Mouse (Mus musculus) MEL (cell line): ENCODE results near the gene Gm20388. TPM values are rescaled to one million over a fixed set of nuclear protein-coding genes. Genes with fewer than 3 reads are reported as not detected.

ENCODE experiments used
- DNase-seq: peaks from one replicate; pipeline ENCODE4 v3.0.0; 2011; ENCODE audit warnings: low read depth, low spot score
- H3K27ac ChIP-seq: 2 replicates; pipeline ENCODE4 v1.5.1; 2012; ENCODE audit warnings: low read depth, mild to moderate bottlenecking, control low read depth, low read length, moderate library complexity; ENCODE audit not compliant: control insufficient read depth
- H3K27me3 ChIP-seq, 2 experiments: fragments of 150-350 bp in 1 of 2; sonication (generic) in 1 of 2; 2 replicates each; pipeline ENCODE4 v1.6.1; 2012; ENCODE audit warnings: low read length in 2 of 2, mild to moderate bottlenecking in 2 of 2, improper control_type of control experiment in 1 of 2, moderate library complexity in 1 of 2; ENCODE audit not compliant: insufficient read depth in 2 of 2, control insufficient read depth in 1 of 2
- H3K36me3 ChIP-seq, 2 experiments: 2 replicates each; pipeline ENCODE4 v1.6.1; 2012 to 2014; ENCODE audit warnings: low read length in 2 of 2, improper control_type of control experiment in 1 of 2, inconsistent platforms in 1 of 2, mild to moderate bottlenecking in 1 of 2; ENCODE audit not compliant: insufficient read depth in 2 of 2, control insufficient read depth in 1 of 2
- H3K4me1 ChIP-seq, 2 experiments: fragments of 150-350 bp in 1 of 2; sonication (generic) in 1 of 2; 2 replicates each; pipeline ENCODE4 v1.6.1; 2012; ENCODE audit warnings: low read length in 2 of 2, improper control_type of control experiment in 1 of 2, mild to moderate bottlenecking in 1 of 2; ENCODE audit not compliant: insufficient read depth in 2 of 2, control insufficient read depth in 1 of 2
- H3K4me3 ChIP-seq, 2 experiments: fragments of 150-350 bp in 1 of 2; sonication (generic) in 1 of 2; 2 replicates each; pipeline ENCODE4 v1.5.1; 2012; ENCODE audit warnings: low read depth in 2 of 2, low read length in 2 of 2, mild to moderate bottlenecking in 2 of 2, moderate library complexity in 2 of 2, control low read depth in 1 of 2, improper control_type of control experiment in 1 of 2; ENCODE audit not compliant: control insufficient read depth in 1 of 2, insufficient read depth in 1 of 2
- H3K79me2 ChIP-seq: 2 replicates; pipeline ENCODE4 v1.6.1; 2012; ENCODE audit warnings: mild to moderate bottlenecking, low read length, moderate library complexity; ENCODE audit not compliant: control insufficient read depth, poor library complexity, insufficient read depth
- H3K9ac ChIP-seq: 2 replicates; pipeline ENCODE4 v1.6.1; 2012; ENCODE audit warnings: low read depth, mild to moderate bottlenecking, control low read depth, low read length, moderate library complexity; ENCODE audit not compliant: control insufficient read depth, poor library complexity, severe bottlenecking
- H3K9me3 ChIP-seq: fragments of 150-350 bp; sonication (generic); replicated peaks from 2 replicates; pipeline ENCODE4 v1.6.1; 2012; ENCODE audit warnings: mild to moderate bottlenecking, low read length, improper control_type of control experiment, moderate library complexity; ENCODE audit not compliant: insufficient read depth
- BHLHE40 ChIP-seq: IDR thresholded peaks from 2 replicates; pipeline ENCODE4 v1.6.1; 2012; ENCODE audit warnings: low read depth, mild to moderate bottlenecking, inconsistent platforms, low read length, improper control_type of control experiment, borderline replicate concordance
- E2F4 ChIP-seq: IDR thresholded peaks from 2 replicates; pipeline ENCODE4 v1.6.1; 2011; ENCODE audit warnings: low read depth, low read length, improper control_type of control experiment, borderline replicate concordance
- ELF1 ChIP-seq: IDR thresholded peaks from 2 replicates; pipeline ENCODE4 v1.6.1; 2014; ENCODE audit warnings: low read depth, mild to moderate bottlenecking, inconsistent platforms, low read length, improper control_type of control experiment, moderate library complexity
- EP300 ChIP-seq, 2 experiments: IDR thresholded peaks; 2 replicates each; pipeline ENCODE4 v1.6.1; 2011; ENCODE audit warnings: improper control_type of control experiment in 2 of 2, low read length in 2 of 2, low read depth in 1 of 2, mild to moderate bottlenecking in 1 of 2
- ETS1 ChIP-seq: IDR thresholded peaks from 2 replicates; pipeline ENCODE4 v1.6.1; 2012; ENCODE audit warnings: low read depth, mild to moderate bottlenecking, inconsistent platforms, low read length, improper control_type of control experiment, moderate library complexity
- GABPA ChIP-seq: IDR thresholded peaks from 2 replicates; pipeline ENCODE4 v1.6.1; 2012; ENCODE audit warnings: low read depth, mild to moderate bottlenecking, inconsistent platforms, low read length, improper control_type of control experiment, moderate library complexity
- GATA1 ChIP-seq: IDR thresholded peaks from 2 replicates; pipeline ENCODE4 v1.6.1; 2011; ENCODE audit warnings: low read depth, low read length, improper control_type of control experiment
- JUND ChIP-seq: IDR thresholded peaks from 2 replicates; pipeline ENCODE4 v1.6.1; 2011; ENCODE audit warnings: low read depth, mild to moderate bottlenecking, improper control_type of control experiment, low read length
- KAT2A ChIP-seq: conservative IDR thresholded peaks from 2 replicates; pipeline ENCODE4 v1.6.1; 2012; ENCODE audit warnings: low read depth, low read length, improper control_type of control experiment, inconsistent platforms
- MAX ChIP-seq: IDR thresholded peaks from 2 replicates; pipeline ENCODE4 v1.6.1; 2011; ENCODE audit warnings: low read length, improper control_type of control experiment
- POLR2A ChIP-seq, 2 experiments: IDR thresholded peaks; 2 replicates each; pipeline ENCODE4 v1.6.1; 2011 to 2012; ENCODE audit warnings: low read length in 2 of 2, mild to moderate bottlenecking in 2 of 2, control low read depth in 1 of 2, improper control_type of control experiment in 1 of 2, low read depth in 1 of 2, moderate library complexity in 1 of 2; ENCODE audit not compliant: control insufficient read depth in 1 of 2, insufficient read depth in 1 of 2, poor library complexity in 1 of 2
- POLR2AphosphoS2 ChIP-seq: IDR thresholded peaks from 2 replicates; pipeline ENCODE4 v1.6.1; 2011; ENCODE audit warnings: low read length, improper control_type of control experiment
- RAD21 ChIP-seq: IDR thresholded peaks from 2 replicates; pipeline ENCODE4 v1.6.1; 2011; ENCODE audit warnings: mild to moderate bottlenecking, low read depth, low read length, improper control_type of control experiment
- SIN3A ChIP-seq: IDR thresholded peaks from 2 replicates; pipeline ENCODE4 v1.6.1; 2012; ENCODE audit warnings: low read length, improper control_type of control experiment, inconsistent platforms
- SMC3 ChIP-seq: IDR thresholded peaks from 2 replicates; pipeline ENCODE4 v1.6.1; 2011; ENCODE audit warnings: low read depth, low read length, improper control_type of control experiment
- TAL1 ChIP-seq: IDR thresholded peaks from 2 replicates; pipeline ENCODE4 v1.6.1; 2012; ENCODE audit warnings: mild to moderate bottlenecking, inconsistent platforms, low read length, moderate library complexity, mixed read lengths
- TBP ChIP-seq: IDR thresholded peaks from 2 replicates; pipeline ENCODE4 v1.8.0; 2011; ENCODE audit warnings: low read depth, low read length, improper control_type of control experiment
- UBTF ChIP-seq: IDR thresholded peaks from 2 replicates; pipeline ENCODE4 v1.6.1; 2012; ENCODE audit warnings: low read depth, mild to moderate bottlenecking, inconsistent platforms, low read length, improper control_type of control experiment, moderate library complexity, borderline replicate concordance; ENCODE audit not compliant: insufficient read depth
- USF1 ChIP-seq: IDR thresholded peaks from 2 replicates; pipeline ENCODE4 v1.6.1; 2014; ENCODE audit warnings: low read depth, mild to moderate bottlenecking, inconsistent platforms, low read length, improper control_type of control experiment, moderate library complexity
- ZC3H11A ChIP-seq: IDR thresholded peaks from 2 replicates; pipeline ENCODE4 v1.6.1; 2012; ENCODE audit warnings: low read depth, mild to moderate bottlenecking, inconsistent platforms, low read length, improper control_type of control experiment
- ZKSCAN1 ChIP-seq: IDR thresholded peaks from 2 replicates; pipeline ENCODE4 v1.6.1; 2012; ENCODE audit warnings: low read depth, mild to moderate bottlenecking, inconsistent platforms, low read length, improper control_type of control experiment, moderate library complexity
- ZNF384 ChIP-seq: IDR thresholded peaks from 2 replicates; pipeline ENCODE4 v1.6.1; 2012; ENCODE audit warnings: low read depth, mild to moderate bottlenecking, inconsistent platforms, low read length, improper control_type of control experiment
- polyA plus RNA-seq, 2 experiments: library from polyadenylated mRNA; stranded (reverse) in 1 of 2; unstranded in 1 of 2; fragments of >175 nt in 1 of 2; fragments of >200 nt in 1 of 2; gene quantifications; 2 replicates each; pipeline versions ENCODE4 v1.2.1 to v1.2.4; 2012; ENCODE audit warnings: low replicate concordance in 2 of 2, low read depth in 1 of 2; ENCODE audit not compliant: insufficient read length in 2 of 2, insufficient read depth in 1 of 2, missing spikeins in 1 of 2
- total RNA-seq: library from RNA; depleted of rRNA; stranded (reverse); fragments of 300-350 nt; gene quantifications from 2 replicates; pipeline ENCODE4 v1.2.3, GENCODE M21; 2012

Gm20388 gene
- total and polyA plus RNA-seq, 3 experiments: 11.1 to 17.8 TPM; not detected in 1

GRCm38 (mm10) chr8:121280414-121280813 lies 1369.8 kb downstream of the Gm20388 start:
- Histone ChIP-seq H3K27ac (no peak overlapping the region), H3K4me3 (no peak overlapping the region), H3K36me3 (no peaks in the 10 kb centered on the region), H3K27me3 (no peaks in the 10 kb centered on the region), H3K9ac (no peak overlapping the region), H3K4me1 (no peaks in the 10 kb centered on the region), H3K9me3 (no peaks in the 10 kb centered on the region), H3K79me2 (no peaks in the 10 kb centered on the region)
- no peak for DNase-seq
- TF ChIP-seq UBTF (no peak), GABPA (no peak), E2F4 (no peak), MAX (no peak), GATA1 (no peak), JUND (no peak), EP300 (IDR thresholded peaks at IDR 0.05; ENCODE audit: low read depth in 1 of 2, low read length in 2 of 2) (no peak)

- no peaks in the 10 kb centered on the region for H3K9me3 ChIP-seq
- H3K9ac ChIP-seq: no peak overlapping the region
- no peak overlapping the region for H3K4me3 ChIP-seq
- no peaks in the 10 kb centered on the region for H3K36me3 ChIP-seq
- H3K27me3 ChIP-seq: no peaks in the 10 kb centered on the region
- TF ChIP-seq SIN3A (no peak), POLR2AphosphoS2 (no peak), ETS1 (no peak), ZC3H11A (no peak), ZNF384 (no peak), KAT2A (no peak)
- H3K4me1 ChIP-seq: no peaks in the 10 kb centered on the region
- no peak overlapping the region for H3K27ac ChIP-seq
- no peaks in the 10 kb centered on the region for H3K79me2 ChIP-seq
- DNase-seq: no peak
Measured at GRCm38 (mm10) chr8:121289346-121289745, 1378.7 kb downstream of the Gm20388 start.

GRCm38 (mm10) chr8:121290547-121290946 lies 1379.9 kb downstream of the Gm20388 start:
- Histone ChIP-seq H3K27me3 (no peaks in the 10 kb centered on the region), H3K4me1 (no peaks in the 10 kb centered on the region), H3K9me3 (no peaks in the 10 kb centered on the region)

More at GRCm38 (mm10) chr8:121290547-121290946, 1379.9 kb downstream of the Gm20388 start:
- TF ChIP-seq ELF1 (no peak), ZC3H11A (no peak), SMC3 (no peak), TAL1 (no peak), ZKSCAN1 (no peak), RAD21 (no peak), POLR2A (IDR thresholded peaks at IDR 0.05; ENCODE audit: control insufficient read depth in 1 of 2, insufficient read depth in 1 of 2, low read depth in 1 of 2, low read length in 2 of 2, poor library complexity in 1 of 2) (no peak), TBP (no peak), MAX (no peak), BHLHE40 (no peak), USF1 (no peak)
- Histone ChIP-seq H3K36me3 (no peaks in the 10 kb centered on the region), H3K27ac (no peak overlapping the region), H3K9ac (no peak overlapping the region), H3K79me2 (no peaks in the 10 kb centered on the region), H3K4me3 (no peak overlapping the region)
- no peak for DNase-seq
